Mouse (Mus musculus): ENCODE data around the gene Selenoh. TPM values are rescaled to one million over a fixed set of nuclear protein-coding genes. Genes with fewer than 3 reads are reported as not detected.

The Selenoh gene
- polyA plus RNA-seq, 1 experiment from 2014 or later, result 174 TPM

- no peak for ATAC-seq (replicated peaks)
- H3K36me3 ChIP-seq (replicated peaks), result peaks cover 38% of the 10 kb centered on the region
- WGBS, result 96% methylated on average over 21 of the region's 21 CpGs
- H3K9ac ChIP-seq, result no peak overlapping the region
- no peaks in the 10 kb centered on the region for H3K27me3 ChIP-seq (replicated peaks)
- H3K9me3 ChIP-seq, result no peaks in the 10 kb centered on the region
- H3K4me1 ChIP-seq, result no peaks in the 10 kb centered on the region
- H3K4me2 ChIP-seq, result no peak overlapping the region
- H3K27ac ChIP-seq, result no peak overlapping the region
- H3K4me3 ChIP-seq, result no peak overlapping the region
Observed at GRCm38 (mm10) chr2:84619646-84620340, 50.8 kb downstream of the Selenoh start.

Other genes starting within 250 kb of the Selenoh start
- gene Calcrl, start 245.4 kb downstream of the Selenoh start, polyA plus RNA-seq (2015; fragmentation: Nextera tagmentation; extraction: Ambion mirVana), result 8.6 and 9.7 TPM in 2 replicates
- 17.3 and 19.0 TPM in 2 replicates for gene Tfpi, start 194.0 kb downstream of the Selenoh start, polyA plus RNA-seq (2015; fragmentation: Nextera tagmentation; extraction: Ambion mirVana)
- gene Ctnnd1, start 20.0 kb downstream of the Selenoh start, polyA plus RNA-seq (2015; fragmentation: Nextera tagmentation; extraction: Ambion mirVana), result 31.3 and 34.2 TPM in 2 replicates
- gene Btbd18, start 11.7 kb downstream of the Selenoh start, polyA plus RNA-seq (2015; fragmentation: Nextera tagmentation; extraction: Ambion mirVana), result 0.14 and 0.19 TPM in 2 replicates
- not detected in 2 replicates for gene Gm28635, start 7.3 kb upstream of the Selenoh start, polyA plus RNA-seq (2015; fragmentation: Nextera tagmentation; extraction: Ambion mirVana)
- 49.5 and 50.1 TPM in 2 replicates for gene Med19, start 7.6 kb upstream of the Selenoh start, polyA plus RNA-seq (2015; fragmentation: Nextera tagmentation; extraction: Ambion mirVana)
- gene Tmx2, start 8.4 kb upstream of the Selenoh start, polyA plus RNA-seq (2015; fragmentation: Nextera tagmentation; extraction: Ambion mirVana), result 271 and 279 TPM in 2 replicates
- 19.0 and 19.9 TPM in 2 replicates for gene Zdhhc5, start 44.4 kb upstream of the Selenoh start, polyA plus RNA-seq (2015; fragmentation: Nextera tagmentation; extraction: Ambion mirVana)
- 24.4 and 25.2 TPM in 2 replicates for gene Clp1, start 56.6 kb upstream of the Selenoh start, polyA plus RNA-seq (2015; fragmentation: Nextera tagmentation; extraction: Ambion mirVana)
- gene Ypel4, start 63.3 kb upstream of the Selenoh start, polyA plus RNA-seq (2015; fragmentation: Nextera tagmentation; extraction: Ambion mirVana), result 27.5 and 28.0 TPM in 2 replicates
- 3.6 and 4.6 TPM in 2 replicates for gene Gm19426, start 72.9 kb upstream of the Selenoh start, polyA plus RNA-seq (2015; fragmentation: Nextera tagmentation; extraction: Ambion mirVana)
- 32.9 and 37.0 TPM in 2 replicates for gene Serping1, start 104.7 kb upstream of the Selenoh start, polyA plus RNA-seq (2015; fragmentation: Nextera tagmentation; extraction: Ambion mirVana)
- gene Ube2l6, start 128.1 kb upstream of the Selenoh start, polyA plus RNA-seq (2015; fragmentation: Nextera tagmentation; extraction: Ambion mirVana), result 21.6 and 25.7 TPM in 2 replicates
- not detected in 2 replicates for gene Smtnl1, start 151.9 kb upstream of the Selenoh start, polyA plus RNA-seq (2015; fragmentation: Nextera tagmentation; extraction: Ambion mirVana)
- 70.1 and 82.8 TPM in 2 replicates for gene Timm10, start 156.2 kb upstream of the Selenoh start, polyA plus RNA-seq (2015; fragmentation: Nextera tagmentation; extraction: Ambion mirVana)
- 1.2 and 1.9 TPM in 2 replicates for gene Slc43a1, start 168.1 kb upstream of the Selenoh start, polyA plus RNA-seq (2015; fragmentation: Nextera tagmentation; extraction: Ambion mirVana)
- gene Rtn4rl2, start 215.9 kb upstream of the Selenoh start, polyA plus RNA-seq (2015; fragmentation: Nextera tagmentation; extraction: Ambion mirVana), result 4.9 and 6.0 TPM in 2 replicates